Mouse (Mus musculus): ENCODE results near the gene Zfp296. TPM values are rescaled to one million over a fixed set of nuclear protein-coding genes. Genes with fewer than 3 reads are reported as not detected.

Zfp296 gene
- polyA plus RNA-seq, 1 experiment from 2014 or later = 0.83 TPM

GRCm38 (mm10) chr7:19610969-19611368 is 33.9 kb downstream of the Zfp296 start:
- H3K27ac ChIP-seq = no peak overlapping the region
- H3K4me1 ChIP-seq = no peaks in the 10 kb centered on the region
- no peak for ATAC-seq (ENCODE audit: insufficient number of reproducible peaks, insufficient read depth, low FRiP score, low TSS enrichment, low read depth)
- no peaks in the 10 kb centered on the region for H3K9me3 ChIP-seq
- no peak overlapping the region for H3K4me3 ChIP-seq
- H3K36me3 ChIP-seq = peaks cover 15% of the 10 kb centered on the region; the same call in 1 of the 2 replicates
- H3K4me2 ChIP-seq = no peak overlapping the region
- H3K27me3 ChIP-seq = no peaks in the 10 kb centered on the region
- WGBS = 80% methylated on average over 5 of the region's 5 CpGs
- no peak overlapping the region for H3K9ac ChIP-seq

GRCm38 (mm10) chr7:19615036-19615577 is 38.0 kb downstream of the Zfp296 start:
- no peak overlapping the region for H3K27ac ChIP-seq
- no peak overlapping the region for H3K4me3 ChIP-seq
- H3K4me2 ChIP-seq = no peak overlapping the region
- H3K9me3 ChIP-seq = no peaks in the 10 kb centered on the region
- ATAC-seq (ENCODE audit: insufficient number of reproducible peaks, insufficient read depth, low FRiP score, low TSS enrichment, low read depth) = no peak
- H3K9ac ChIP-seq = no peak overlapping the region
- peaks cover 15% of the 10 kb centered on the region; the same call in 1 of the 2 replicates for H3K36me3 ChIP-seq
- WGBS = 86% methylated on average over 12 of the region's 12 CpGs
- H3K27me3 ChIP-seq = peaks cover 10% of the 10 kb centered on the region
- peaks cover 7% of the 10 kb centered on the region; the same call in 1 of the 2 replicates for H3K4me1 ChIP-seq

- 5% methylated on average over 35 of the region's 35 CpGs for WGBS
- Histone ChIP-seq H3K4me3 (peak overlapping the region; percentile 43), H3K9ac (peak overlapping the region; percentile 72), H3K4me2 (peak overlapping the region; percentile 66), H3K36me3 (no peaks in the 10 kb centered on the region), H3K27me3 (peaks cover 12% of the 10 kb centered on the region), H3K9me3 (no peaks in the 10 kb centered on the region), H3K4me1 (peaks cover 7% of the 10 kb centered on the region; the same call in 1 of the 2 replicates), H3K27ac (no peak overlapping the region)
- ATAC-seq (ENCODE audit: insufficient number of reproducible peaks, insufficient read depth, low FRiP score, low TSS enrichment, low read depth) = no peak
These were observed 42.1 kb downstream of the Zfp296 start for GRCm38 (mm10) chr7:19619004-19619801.

- Histone ChIP-seq H3K4me3 (no peak overlapping the region), H3K36me3 (no peaks in the 10 kb centered on the region), H3K27me3 (peaks cover 12% of the 10 kb centered on the region), H3K27ac (no peak overlapping the region), H3K9me3 (no peaks in the 10 kb centered on the region), H3K4me2 (no peak overlapping the region), H3K9ac (no peak overlapping the region), H3K4me1 (peaks cover 7% of the 10 kb centered on the region; the same call in 1 of the 2 replicates)
- WGBS = 87% methylated on average over 7 of the region's 7 CpGs
- no peak for ATAC-seq (ENCODE audit: insufficient number of reproducible peaks, insufficient read depth, low FRiP score, low TSS enrichment, low read depth)
These were observed 43.7 kb downstream of the Zfp296 start for GRCm38 (mm10) chr7:19620811-19621210.

GRCm38 (mm10) chr7:19622241-19622640 is 45.2 kb downstream of the Zfp296 start:
- Histone ChIP-seq H3K27ac (no peak overlapping the region), H3K4me2 (no peak overlapping the region), H3K36me3 (no peaks in the 10 kb centered on the region), H3K9ac (0 out of 2 replicates have a peak overlapping the region, but pooled peaks have one; percentile 16), H3K4me3 (no peak overlapping the region), H3K4me1 (peaks cover 7% of the 10 kb centered on the region; the same call in 1 of the 2 replicates), H3K9me3 (no peaks in the 10 kb centered on the region), H3K27me3 (peaks cover 12% of the 10 kb centered on the region)
- WGBS = 31% methylated on average over 6 of the region's 6 CpGs
- ATAC-seq (ENCODE audit: insufficient number of reproducible peaks, insufficient read depth, low FRiP score, low TSS enrichment, low read depth) = no peak

GRCm38 (mm10) chr7:19623433-19623832 is 46.3 kb downstream of the Zfp296 start:
- Histone ChIP-seq H3K9me3 (no peaks in the 10 kb centered on the region), H3K36me3 (no peaks in the 10 kb centered on the region), H3K27me3 (peaks cover 12% of the 10 kb centered on the region), H3K27ac (no peak overlapping the region), H3K4me2 (no peak overlapping the region), H3K9ac (no peak overlapping the region), H3K4me3 (no peak overlapping the region), H3K4me1 (peaks cover 7% of the 10 kb centered on the region; the same call in 1 of the 2 replicates)
- no peak for ATAC-seq (ENCODE audit: insufficient number of reproducible peaks, insufficient read depth, low FRiP score, low TSS enrichment, low read depth)
- 73% methylated on average over 2 of the region's 2 CpGs for WGBS

GRCm38 (mm10) chr7:19627721-19628120 is 50.6 kb downstream of the Zfp296 start:
- Histone ChIP-seq H3K9me3 (no peaks in the 10 kb centered on the region), H3K9ac (no peak overlapping the region), H3K4me2 (peak overlapping the region; percentile 84)

GRCm38 (mm10) chr7:19628192-19628535 is 51.1 kb downstream of the Zfp296 start:
- 15% methylated on average over 17 of the region's 17 CpGs for WGBS
- peak; percentile 4; the same call in 1 of the 2 replicates for ATAC-seq (ENCODE audit: insufficient number of reproducible peaks, insufficient read depth, low FRiP score, low TSS enrichment, low read depth)
- H3K27ac ChIP-seq = peak overlapping the region; percentile 88
- peak overlapping the region; percentile 84 for H3K4me2 ChIP-seq
- H3K4me1 ChIP-seq = 0 out of 2 replicates have a peak, but pooled peaks cover 4% of the 10 kb centered on the region
- H3K4me3 ChIP-seq = peak overlapping the region; percentile 79
- H3K9ac ChIP-seq = no peak overlapping the region
- peaks cover 15% of the 10 kb centered on the region for H3K36me3 ChIP-seq
- no peaks in the 10 kb centered on the region for H3K27me3 ChIP-seq
- no peaks in the 10 kb centered on the region for H3K9me3 ChIP-seq

More at GRCm38 (mm10) chr7:19627721-19628120, 50.6 kb downstream of the Zfp296 start:
- WGBS = 67% methylated on average over 3 of the region's 3 CpGs
- Histone ChIP-seq H3K27me3 (no peaks in the 10 kb centered on the region), H3K4me3 (peak overlapping the region; percentile 79), H3K27ac (no peak overlapping the region), H3K36me3 (peaks cover 10% of the 10 kb centered on the region), H3K4me1 (0 out of 2 replicates have a peak, but pooled peaks cover 4% of the 10 kb centered on the region)
- no peak for ATAC-seq (ENCODE audit: insufficient number of reproducible peaks, insufficient read depth, low FRiP score, low TSS enrichment, low read depth)

- peak overlapping the region; percentile 79 for H3K4me3 ChIP-seq
- H3K9ac ChIP-seq = peak overlapping the region; percentile 68
- no peaks in the 10 kb centered on the region for H3K9me3 ChIP-seq
- H3K36me3 ChIP-seq = peaks cover 20% of the 10 kb centered on the region
- 1% methylated on average over 57 of the region's 57 CpGs for WGBS
- peak overlapping the region; percentile 88 for H3K27ac ChIP-seq
- peak; percentile 87 for ATAC-seq (ENCODE audit: insufficient number of reproducible peaks, insufficient read depth, low FRiP score, low TSS enrichment, low read depth)
- H3K4me2 ChIP-seq = peak overlapping the region; percentile 84
- 0 out of 2 replicates have a peak, but pooled peaks cover 4% of the 10 kb centered on the region for H3K4me1 ChIP-seq
- no peaks in the 10 kb centered on the region for H3K27me3 ChIP-seq
These were observed 51.7 kb downstream of the Zfp296 start for GRCm38 (mm10) chr7:19628536-19629360.

GRCm38 (mm10) chr7:19629361-19629734 is 52.3 kb downstream of the Zfp296 start, which contains the start of gene Relb:
Gene Relb (minus strand): TSS chr7:19629438.
- 0 out of 2 replicates have a peak, but pooled peaks cover 4% of the 10 kb centered on the region for H3K4me1 ChIP-seq
- WGBS = under 1% methylated on average over 41 of the region's 41 CpGs
- no peaks in the 10 kb centered on the region for H3K9me3 ChIP-seq
- peak within 1 kb of the TSS; percentile 84 for H3K4me2 ChIP-seq
- peaks cover 26% of the 10 kb centered on the region for H3K36me3 ChIP-seq
- peak within 1 kb of the TSS; percentile 88 for H3K27ac ChIP-seq
- peak within 1 kb of the TSS; percentile 68 for H3K9ac ChIP-seq
- H3K4me3 ChIP-seq = peak within 1 kb of the TSS; percentile 79
- ATAC-seq (ENCODE audit: insufficient number of reproducible peaks, insufficient read depth, low FRiP score, low TSS enrichment, low read depth) = peak; percentile 59
- no peaks in the 10 kb centered on the region for H3K27me3 ChIP-seq
